Mouse (Mus musculus) frontal cortex, postnatal 14 days (tissue): ENCODE data around the gene Dram1.
"Not testable (repeated sequence)": the region's sequence is repeated elsewhere in the genome, so short reads cannot be mapped to it uniquely, and the experiment has no call there.

Experiments used
- DNase-seq, 2 experiments: peaks; one replicate each; pipeline ENCODE4 v3.0.0; 2022; ENCODE audit warnings: low spot score in 2 of 2

Dram1 gene

DNA sequence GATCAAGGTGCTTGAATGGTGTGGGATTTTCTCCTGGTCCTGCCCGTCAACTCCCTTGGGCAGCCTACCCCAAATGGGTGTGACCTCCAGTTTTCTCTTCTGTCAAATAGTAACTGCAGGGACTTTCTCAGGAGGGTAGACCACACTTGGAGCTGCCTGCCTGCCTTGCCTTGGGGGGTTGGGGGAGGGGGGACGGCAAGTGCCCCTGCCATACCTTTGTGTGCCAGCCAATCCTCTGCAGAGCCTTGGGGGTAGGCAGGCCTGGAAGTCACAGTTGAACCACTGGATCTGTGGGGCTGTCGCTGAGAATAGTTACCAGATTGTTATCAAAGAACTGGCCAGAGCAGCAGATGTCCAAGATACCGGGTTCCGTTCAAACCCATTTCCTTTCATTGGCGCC is 7.4 kb upstream of the Dram1 start:
- DNase-seq, result no peak

- no peak for DNase-seq
Observed at GRCm38 (mm10) chr10:88385758-88386157, 6.9 kb upstream of the Dram1 start.

DNA sequence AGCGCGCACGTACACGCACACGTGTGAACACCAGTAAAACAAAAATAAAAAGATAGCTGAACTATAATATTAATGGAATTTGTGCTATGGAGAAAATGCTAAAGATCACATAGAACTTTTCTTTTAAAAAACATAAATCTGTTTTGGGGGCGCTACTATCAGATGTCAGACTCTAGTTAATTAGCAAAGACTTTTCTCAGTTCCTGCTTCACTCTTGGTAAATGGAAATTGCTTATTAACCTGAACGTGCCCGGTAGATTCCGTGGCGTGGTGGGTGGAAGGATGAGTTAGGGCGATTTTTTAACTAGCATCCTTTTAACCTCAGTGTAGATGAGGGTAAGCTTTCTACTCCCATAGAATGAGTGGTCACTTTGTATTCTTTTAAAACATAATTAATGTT is 6.4 kb upstream of the Dram1 start:
- no peak for DNase-seq

DNA sequence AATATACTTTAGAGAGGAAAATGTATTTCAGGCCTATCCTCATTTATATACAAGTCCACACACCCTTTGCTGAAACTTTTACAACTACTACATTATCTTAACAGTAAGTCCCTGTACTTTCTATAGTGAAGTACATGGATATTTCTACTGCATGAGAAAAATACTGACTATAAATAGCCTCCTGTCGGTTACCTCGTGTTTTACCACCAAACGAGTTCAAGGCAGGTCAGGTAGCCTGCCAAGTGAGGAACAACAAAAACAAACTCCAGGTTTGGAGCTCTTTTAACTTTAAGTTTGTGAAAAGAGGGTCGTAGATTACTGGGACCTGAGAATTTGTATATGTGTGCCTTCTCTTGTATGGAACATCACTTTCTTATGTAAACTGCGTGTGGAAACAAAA is 5.2 kb upstream of the Dram1 start:
- no peak for DNase-seq

DNA sequence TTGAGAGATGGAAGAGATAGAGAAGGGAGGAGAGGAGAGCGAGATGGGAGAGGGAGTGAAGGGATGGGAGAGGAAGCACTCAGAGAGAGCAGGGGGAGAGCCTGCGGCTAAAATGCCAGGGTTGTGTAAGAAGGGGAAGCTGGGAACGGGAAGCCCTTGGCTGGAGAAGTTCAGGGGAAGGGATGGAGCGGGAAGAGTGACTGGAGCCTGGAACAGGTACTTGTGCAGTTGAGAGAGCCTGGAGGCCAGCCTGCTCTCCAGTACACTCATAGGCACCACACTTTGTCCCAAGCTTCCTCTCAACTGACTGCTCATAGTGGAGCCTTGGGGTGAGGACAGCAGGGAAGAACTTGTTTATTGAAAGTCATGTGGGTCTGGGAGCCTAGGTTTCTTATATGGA is 4.6 kb upstream of the Dram1 start:
- no peak for DNase-seq

DNA sequence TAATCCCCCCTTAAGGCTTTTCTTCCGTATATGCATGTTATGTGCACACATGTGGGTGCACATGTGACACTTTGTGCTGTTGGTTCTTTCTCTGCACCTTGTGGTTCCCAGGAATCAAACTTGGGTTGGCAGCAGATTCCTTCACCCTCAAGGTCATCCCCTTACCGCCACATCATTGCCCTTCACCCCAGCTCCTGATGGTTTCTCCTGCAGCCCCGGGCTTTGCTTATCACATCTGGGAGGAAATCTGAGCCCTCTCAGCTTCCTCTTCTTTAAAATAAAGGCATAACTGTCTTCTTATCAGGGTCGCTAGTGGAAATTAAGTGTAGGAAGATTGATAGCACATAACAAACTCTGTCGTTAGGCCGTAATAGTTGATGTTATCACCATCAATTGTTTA is 3.1 kb upstream of the Dram1 start:
- no peak for DNase-seq

GRCm38 (mm10) chr10:88381286-88381685 is 2.4 kb upstream of the Dram1 start:
- no peak for DNase-seq

GRCm38 (mm10) chr10:88380430-88381060 is 1.7 kb upstream of the Dram1 start:
- DNase-seq, result no peak

DNA sequence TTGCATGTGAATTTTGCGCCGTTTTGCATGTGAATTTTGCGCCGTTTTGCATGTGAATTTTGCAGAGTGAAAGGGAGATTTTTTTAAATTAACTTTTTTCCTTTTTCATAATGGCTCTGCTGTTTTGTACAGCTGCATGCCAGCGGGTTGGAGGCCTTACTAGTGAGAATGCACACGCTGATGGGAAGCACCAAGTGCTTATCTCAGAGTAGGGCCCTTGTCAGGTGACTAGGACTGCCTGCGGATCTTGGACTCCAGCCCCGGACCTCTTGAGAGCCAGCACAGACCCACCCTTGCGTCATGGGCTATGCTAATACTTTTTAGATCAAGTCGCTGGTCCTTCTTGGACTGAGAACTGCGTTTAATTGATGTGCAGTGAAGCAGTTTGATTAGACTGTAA is 1.1 kb upstream of the Dram1 start:
- peak in 1 of 2 experiments; percentile 18 for DNase-seq

DNA sequence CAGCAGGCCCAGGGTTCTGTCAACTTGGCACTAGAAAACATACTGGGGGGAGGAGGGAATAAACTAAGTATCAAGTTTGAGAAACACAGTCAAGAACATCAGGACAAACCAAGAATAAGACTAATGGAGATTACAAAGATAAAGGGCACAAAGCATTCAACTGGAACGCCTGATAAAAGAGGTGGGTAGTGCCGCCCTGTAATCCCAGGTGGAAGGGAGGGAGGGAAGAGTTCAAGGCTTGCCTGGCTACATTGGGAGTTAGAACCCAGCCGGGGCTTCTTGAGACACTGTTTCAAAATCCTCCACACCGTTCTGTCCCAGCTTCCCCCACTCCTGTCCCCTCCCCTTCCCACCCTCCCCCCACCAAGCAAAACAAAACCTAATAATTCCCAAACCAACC is 1.2 kb downstream of the Dram1 start:
- DNase-seq, result no peak

GRCm38 (mm10) chr10:88376770-88377169 is 2.1 kb downstream of the Dram1 start:
- DNase-seq, result peak; percentile 84 to 96

DNA sequence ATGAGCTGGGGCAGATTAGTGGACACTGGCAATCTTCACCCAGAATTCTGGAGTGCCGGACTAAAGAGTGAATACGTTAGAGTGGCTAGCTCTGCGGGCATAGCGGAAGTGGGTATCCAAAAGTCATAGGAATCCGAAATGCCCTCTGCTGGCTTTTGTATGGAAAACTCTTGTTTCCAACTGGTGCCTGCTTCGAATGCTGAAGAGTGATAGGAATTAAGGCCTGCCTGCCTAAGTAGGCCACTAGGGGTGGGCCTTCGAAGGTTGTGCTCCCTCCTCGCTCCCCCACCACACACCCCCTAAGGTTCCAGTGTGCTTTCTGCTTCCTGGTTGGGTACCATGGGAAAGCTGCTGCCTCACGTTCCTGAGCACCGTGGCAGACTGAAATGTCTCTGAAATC is 3.9 kb downstream of the Dram1 start:
- no peak for DNase-seq

DNA sequence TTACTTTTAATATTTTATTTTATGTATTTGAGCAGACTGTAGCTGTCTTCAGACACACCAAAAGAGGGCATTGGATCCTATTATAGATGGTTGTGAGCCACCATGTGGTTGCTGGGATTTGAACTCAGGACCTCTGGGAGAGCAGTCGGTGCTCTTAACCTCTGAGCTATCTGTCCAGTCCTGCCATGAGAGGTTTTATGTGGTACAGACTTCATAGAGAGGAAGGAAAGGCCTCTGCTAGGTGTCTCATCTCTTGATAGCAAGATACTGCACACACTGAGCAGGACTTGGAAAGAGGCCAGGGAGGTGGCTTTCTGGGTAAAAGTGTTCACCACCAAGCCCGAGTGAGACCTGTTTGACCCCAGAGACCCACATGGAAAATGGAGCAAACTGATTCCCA is 5.9 kb downstream of the Dram1 start:
- DNase-seq, result not testable (repeated sequence)

DNA sequence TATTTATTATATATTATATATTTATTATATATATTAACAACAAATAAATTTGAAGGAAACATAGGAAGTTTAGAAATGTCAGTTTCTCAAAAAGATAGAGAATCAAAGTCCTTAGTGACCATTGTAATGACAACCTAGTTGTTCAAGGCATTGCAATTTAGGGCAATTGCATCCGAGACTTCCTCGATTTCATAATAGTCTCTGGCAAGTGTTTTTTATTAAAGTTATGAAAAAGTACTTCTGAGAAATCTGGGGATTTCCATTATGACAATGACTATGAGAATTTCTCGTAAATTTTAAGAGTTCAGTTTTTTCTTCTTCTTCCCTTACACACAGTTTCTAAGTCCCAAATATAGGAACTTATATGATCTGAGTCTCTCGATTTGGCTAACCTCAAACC is 6.4 kb downstream of the Dram1 start:
- no peak for DNase-seq

GRCm38 (mm10) chr10:88371793-88372192 is 7.1 kb downstream of the Dram1 start:
- DNase-seq, result no peak

GRCm38 (mm10) chr10:88369233-88369632 is 9.6 kb downstream of the Dram1 start:
- no peak for DNase-seq

DNA sequence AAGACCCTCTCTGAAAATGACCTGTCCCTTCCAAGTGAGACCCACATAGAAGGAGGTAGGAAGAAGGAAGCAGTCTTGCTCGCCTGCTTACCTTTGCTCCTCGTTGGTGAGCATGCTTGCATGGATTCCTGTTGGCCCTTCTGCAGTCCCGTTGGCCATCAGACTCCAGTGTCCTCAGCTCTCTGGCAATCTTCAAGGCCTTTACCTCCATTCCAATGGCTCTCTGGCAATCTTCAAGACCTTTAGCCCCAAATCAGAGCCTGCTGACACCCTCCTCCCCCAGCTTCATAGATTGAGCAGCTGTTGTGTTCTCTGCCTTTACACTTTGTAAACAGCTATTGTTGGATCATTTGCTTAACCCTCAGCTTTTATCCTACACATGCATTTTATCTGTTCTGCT is 14.7 kb downstream of the Dram1 start:
- DNase-seq, result no peak

DNA sequence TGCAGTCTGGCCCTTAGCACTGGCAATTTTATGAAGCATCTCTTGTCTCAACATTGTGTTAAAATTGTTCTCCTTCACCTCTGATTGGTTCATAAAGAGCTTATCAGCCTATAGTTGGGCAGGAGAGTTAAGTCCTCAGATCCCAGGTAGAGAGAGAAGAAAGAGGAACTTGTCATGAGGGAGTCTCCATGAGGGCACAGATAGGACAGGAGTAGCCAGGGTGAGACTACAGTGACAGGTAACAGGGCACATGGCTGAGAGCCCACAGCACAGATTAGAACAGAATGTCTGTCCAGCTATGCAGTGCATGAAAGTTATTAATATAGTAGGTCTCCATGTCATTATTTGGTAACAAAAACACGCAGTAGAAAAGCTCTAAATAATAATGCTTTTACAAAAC is 16.7 kb downstream of the Dram1 start:
- DNase-seq, result no peak

GRCm38 (mm10) chr10:88356983-88357559 is 21.8 kb downstream of the Dram1 start:
- peak in 1 of 2 experiments; percentile 24 for DNase-seq

- no peak for DNase-seq
Observed at GRCm38 (mm10) chr10:88356114-88356982, 22.5 kb downstream of the Dram1 start.

- no peak for DNase-seq
Observed at GRCm38 (mm10) chr10:88354599-88354998, 24.3 kb downstream of the Dram1 start.

DNA sequence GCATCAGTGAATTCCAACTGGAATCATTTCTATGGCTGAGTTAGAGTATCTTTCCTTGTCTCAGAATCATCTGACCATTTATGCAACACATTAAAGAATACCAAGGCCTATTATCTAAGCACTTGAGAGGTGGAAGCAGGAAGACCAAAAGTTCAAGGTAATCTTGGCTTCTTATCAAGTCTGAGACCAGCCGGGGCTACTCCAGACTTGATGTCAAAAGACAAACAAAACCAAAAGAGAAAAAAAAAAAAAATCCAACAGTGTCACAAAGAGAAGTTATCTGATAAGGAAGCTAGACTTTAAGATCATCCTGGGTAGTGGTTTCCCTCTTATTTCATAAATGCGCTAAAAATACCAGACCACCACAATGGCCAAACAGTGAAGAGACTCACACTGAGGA is 26.3 kb downstream of the Dram1 start:
- no peak for DNase-seq
